Mouse (Mus musculus) hindbrain, embryonic 12.5 days (tissue): ENCODE data around the gene Por. TPM values are rescaled to one million over a fixed set of nuclear protein-coding genes. Genes with fewer than 3 reads are reported as not detected.

Experiments used
- ATAC-seq: fragments of 200-750 bp; cut with Nextera tagmentation; 2 replicates; pipeline ENCODE4 v1.8.0; 2017; ENCODE audit warnings: moderate TSS enrichment; ENCODE audit not compliant: low FRiP score
- H3K27ac ChIP-seq: fragments of 300-500 bp; sonication (generic); 2 replicates; pipeline ENCODE4 v1.5.1; 2016; ENCODE audit warnings: mild to moderate bottlenecking
- H3K27me3 ChIP-seq: fragments of 300-500 bp; sonication (generic); 2 replicates; pipeline ENCODE4 v1.6.1; 2016; ENCODE audit warnings: mild to moderate bottlenecking
- H3K36me3 ChIP-seq: fragments of 300-500 bp; sonication (generic); 2 replicates; pipeline ENCODE4 v1.6.1; 2016; ENCODE audit warnings: mild to moderate bottlenecking
- H3K4me1 ChIP-seq: fragments of 300-500 bp; sonication (generic); 2 replicates; pipeline ENCODE4 v1.6.1; 2016
- H3K4me2 ChIP-seq: fragments of 300-500 bp; sonication (generic); replicated peaks from 2 replicates; pipeline ENCODE4 v1.6.1; 2016; ENCODE audit warnings: mild to moderate bottlenecking
- H3K4me3 ChIP-seq: fragments of 300-500 bp; sonication (generic); 2 replicates; pipeline ENCODE4 v1.5.1; 2016; ENCODE audit warnings: mild to moderate bottlenecking
- H3K9ac ChIP-seq: fragments of 300-500 bp; sonication (generic); 2 replicates; pipeline ENCODE4 v1.6.1; 2016; ENCODE audit warnings: mild to moderate bottlenecking, moderate library complexity
- H3K9me3 ChIP-seq: fragments of 300-500 bp; sonication (generic); replicated peaks from 2 replicates; pipeline ENCODE4 v1.6.1; 2016; ENCODE audit warnings: mild to moderate bottlenecking
- WGBS: fragments of 180-500 bp; shearing (Covaris S2); methylation state at CpG from one replicate; pipeline ENCODE4 v1.1.7; 2016; 5-methylcytosine and 5-hydroxymethylcytosine counted together
- polyA plus RNA-seq: library from polyadenylated mRNA; unstranded; fragments of >200 nt; fragmentation: Nextera tagmentation; extraction: Ambion mirVana; gene quantifications from 2 replicates; pipeline ENCODE4 v1.2.1, GENCODE M21; 2016

Gene Por
- polyA plus RNA-seq, 1 experiment from 2014 or later = 119 TPM

DNA sequence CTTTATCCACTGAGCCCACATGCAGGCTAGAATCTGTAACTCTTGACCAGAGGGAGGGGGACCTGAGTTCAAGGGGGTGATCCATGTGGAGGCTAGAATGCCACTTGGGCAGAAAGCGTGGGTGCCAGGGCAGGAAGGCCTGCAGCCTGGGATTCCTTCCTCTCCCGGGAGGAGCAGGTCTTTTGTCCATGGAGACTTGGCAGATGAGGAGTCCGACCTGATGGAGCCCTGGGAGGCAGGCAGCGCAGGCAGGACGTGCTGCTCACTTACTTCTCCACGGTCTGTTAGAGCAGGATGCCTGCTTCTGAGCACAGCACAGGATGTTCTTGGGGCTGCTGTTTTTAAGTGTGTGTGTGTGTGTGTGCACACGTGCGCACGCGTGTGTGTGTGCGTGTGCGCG lies 37.2 kb downstream of the Por start:
- Histone ChIP-seq H3K4me1 (no peaks in the 10 kb centered on the region), H3K36me3 (peaks cover 28% of the 10 kb centered on the region), H3K4me2 (no peak overlapping the region), H3K27me3 (no peaks in the 10 kb centered on the region), H3K4me3 (no peak overlapping the region), H3K9me3 (peaks cover 5% of the 10 kb centered on the region; the same call in 1 of the 2 replicates), H3K27ac (no peak overlapping the region), H3K9ac (no peak overlapping the region)
- no peak for ATAC-seq
- WGBS = 93% methylated on average over 13 of the region's 13 CpGs

- Histone ChIP-seq H3K27me3 (no peaks in the 10 kb centered on the region), H3K4me1 (peaks cover 5% of the 10 kb centered on the region; the same call in 1 of the 2 replicates), H3K4me2 (no peak overlapping the region), H3K36me3 (peaks cover 27% of the 10 kb centered on the region), H3K4me3 (no peak overlapping the region), H3K27ac (peak overlapping the region; percentile 52; the same call in 1 of the 2 replicates), H3K9me3 (peaks cover 5% of the 10 kb centered on the region; the same call in 1 of the 2 replicates), H3K9ac (no peak overlapping the region)
- 64% methylated on average over 1 of the region's 1 CpGs for WGBS
- no peak for ATAC-seq
These were observed 38.0 kb downstream of the Por start for GRCm38 (mm10) chr5:135707855-135708254.

GRCm38 (mm10) chr5:135709716-135710115 lies 39.9 kb downstream of the Por start:
- ATAC-seq = no peak
- 97% methylated on average over 5 of the region's 5 CpGs for WGBS

DNA sequence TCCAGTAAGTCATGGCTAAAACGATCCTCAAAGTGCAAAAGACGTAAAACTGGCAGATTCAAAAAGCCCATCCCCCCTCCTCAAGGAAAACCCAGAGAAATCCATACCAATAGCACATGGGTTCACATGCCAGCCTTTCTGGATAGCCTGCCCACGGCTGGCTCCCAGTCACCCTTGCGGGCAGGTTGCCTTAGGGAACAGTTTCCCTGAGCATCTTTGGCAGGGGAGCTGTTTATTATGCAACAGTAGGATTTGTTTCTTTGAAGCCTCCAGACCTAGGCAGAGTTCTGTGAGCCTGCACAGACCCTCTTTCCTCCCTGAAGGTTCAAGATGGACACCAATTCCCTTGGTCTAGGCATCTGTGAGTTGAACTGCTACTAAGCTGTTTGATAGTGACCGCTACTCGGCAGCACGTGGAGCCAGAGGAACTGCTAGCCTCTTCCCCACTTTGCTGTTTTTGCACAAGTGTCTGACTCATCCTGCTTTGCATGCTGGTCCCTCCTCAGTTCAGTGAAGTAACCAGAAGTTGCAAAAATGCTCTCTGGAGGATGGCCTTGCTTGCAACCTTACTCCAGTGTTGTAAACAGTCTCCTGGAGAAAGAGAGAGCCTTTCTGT lies 40.9 kb downstream of the Por start:
- Histone ChIP-seq H3K4me3 (no peak overlapping the region), H3K9me3 (peaks cover 5% of the 10 kb centered on the region; the same call in 1 of the 2 replicates), H3K36me3 (peaks cover 21% of the 10 kb centered on the region), H3K9ac (no peak overlapping the region), H3K27me3 (no peaks in the 10 kb centered on the region), H3K4me1 (peaks cover 17% of the 10 kb centered on the region), H3K27ac (no peak overlapping the region), H3K4me2 (no peak overlapping the region)
- WGBS = 90% methylated on average over 7 of the region's 7 CpGs
- no peak for ATAC-seq

More at GRCm38 (mm10) chr5:135709716-135710115, 39.9 kb downstream of the Por start:
- no peak overlapping the region for H3K4me2 ChIP-seq
- H3K4me3 ChIP-seq = no peak overlapping the region
- H3K36me3 ChIP-seq = peaks cover 21% of the 10 kb centered on the region
- H3K9me3 ChIP-seq = peaks cover 5% of the 10 kb centered on the region; the same call in 1 of the 2 replicates
- no peak overlapping the region for H3K27ac ChIP-seq
- no peak overlapping the region for H3K9ac ChIP-seq
- no peaks in the 10 kb centered on the region for H3K27me3 ChIP-seq
- H3K4me1 ChIP-seq = peaks cover 17% of the 10 kb centered on the region

- ATAC-seq = no peak
- WGBS = 92% methylated on average over 13 of the region's 13 CpGs
- no peak overlapping the region for H3K4me3 ChIP-seq
- no peak overlapping the region for H3K4me2 ChIP-seq
- H3K27me3 ChIP-seq = no peaks in the 10 kb centered on the region
- H3K9ac ChIP-seq = no peak overlapping the region
- H3K9me3 ChIP-seq = peaks cover 5% of the 10 kb centered on the region; the same call in 1 of the 2 replicates
- peaks cover 30% of the 10 kb centered on the region for H3K36me3 ChIP-seq
- no peak overlapping the region for H3K27ac ChIP-seq
- H3K4me1 ChIP-seq = peaks cover 17% of the 10 kb centered on the region
These were observed 41.9 kb downstream of the Por start for GRCm38 (mm10) chr5:135711582-135712355.

DNA sequence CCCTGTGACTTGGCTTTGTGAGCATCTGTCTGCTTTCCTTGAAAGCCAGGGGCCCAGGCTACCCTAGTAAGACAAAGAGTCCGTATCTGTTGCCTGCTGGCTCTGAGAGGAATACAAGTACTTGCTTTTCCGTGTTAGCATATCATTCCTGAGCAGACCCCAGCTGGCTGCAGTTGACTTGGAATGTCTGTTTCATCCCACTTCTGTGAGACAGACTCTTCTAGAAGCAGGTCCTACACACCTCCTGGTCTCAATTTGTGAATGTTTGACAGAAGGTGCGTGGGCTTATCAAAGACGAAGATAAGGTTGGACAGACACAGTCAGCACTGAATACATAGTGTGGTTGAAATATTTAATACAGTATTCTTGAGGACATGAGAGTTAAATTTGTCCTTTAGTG lies 43.0 kb downstream of the Por start:
- no peaks in the 10 kb centered on the region for H3K27me3 ChIP-seq
- no peak overlapping the region for H3K4me2 ChIP-seq
- peaks cover 29% of the 10 kb centered on the region for H3K36me3 ChIP-seq
- H3K4me3 ChIP-seq = no peak overlapping the region
- ATAC-seq = no peak
- H3K9ac ChIP-seq = no peak overlapping the region
- H3K9me3 ChIP-seq = peaks cover 5% of the 10 kb centered on the region; the same call in 1 of the 2 replicates
- no peak overlapping the region for H3K27ac ChIP-seq
- WGBS = 57% methylated on average over 4 of the region's 4 CpGs
- H3K4me1 ChIP-seq = peaks cover 17% of the 10 kb centered on the region

GRCm38 (mm10) chr5:135713441-135714218 lies 43.8 kb downstream of the Por start:
- Histone ChIP-seq H3K4me2 (no peak overlapping the region), H3K9me3 (peaks cover 5% of the 10 kb centered on the region; the same call in 1 of the 2 replicates), H3K27me3 (no peaks in the 10 kb centered on the region), H3K27ac (peak overlapping the region; percentile 42), H3K36me3 (peaks cover 34% of the 10 kb centered on the region), H3K4me3 (no peak overlapping the region), H3K9ac (no peak overlapping the region), H3K4me1 (peaks cover 17% of the 10 kb centered on the region)
- WGBS = 57% methylated on average over 16 of the region's 16 CpGs
- no peak for ATAC-seq

- Histone ChIP-seq H3K27me3 (no peaks in the 10 kb centered on the region), H3K36me3 (peaks cover 32% of the 10 kb centered on the region), H3K9ac (no peak overlapping the region), H3K4me3 (no peak overlapping the region), H3K9me3 (no peaks in the 10 kb centered on the region), H3K4me1 (peaks cover 17% of the 10 kb centered on the region), H3K27ac (no peak overlapping the region), H3K4me2 (no peak overlapping the region)
- 58% methylated on average over 10 of the region's 10 CpGs for WGBS
- no peak for ATAC-seq
These were observed 45.8 kb downstream of the Por start for GRCm38 (mm10) chr5:135715624-135716023.

GRCm38 (mm10) chr5:135719586-135720120 lies 49.8 kb downstream of the Por start:
- Histone ChIP-seq H3K9ac (no peak overlapping the region), H3K4me1 (peaks cover 19% of the 10 kb centered on the region), H3K4me3 (no peak overlapping the region), H3K9me3 (no peaks in the 10 kb centered on the region), H3K27me3 (no peaks in the 10 kb centered on the region), H3K4me2 (no peak overlapping the region), H3K27ac (no peak overlapping the region), H3K36me3 (peaks cover 32% of the 10 kb centered on the region)
- WGBS = 86% methylated on average over 10 of the region's 10 CpGs
- ATAC-seq = no peak

DNA sequence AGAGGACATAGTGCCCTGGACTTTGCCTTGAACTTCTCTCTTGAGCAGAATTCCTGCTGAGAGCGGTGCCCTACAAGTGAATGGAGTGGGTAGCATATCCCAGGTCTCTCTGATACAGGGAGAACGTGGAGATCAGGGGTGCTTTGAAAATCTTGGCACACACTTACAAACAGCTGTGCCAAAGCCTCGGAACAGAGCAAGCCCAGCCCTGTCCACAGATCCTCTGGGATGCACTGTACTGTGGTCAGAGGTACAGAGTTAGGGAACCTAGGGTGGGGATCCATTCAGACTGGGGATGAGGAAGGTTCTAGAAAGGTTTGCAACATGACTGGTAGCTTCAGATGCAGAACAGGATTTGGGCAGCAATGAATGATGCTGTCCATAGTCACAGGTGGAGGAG lies 50.3 kb downstream of the Por start:
- Histone ChIP-seq H3K27ac (no peak overlapping the region), H3K9ac (no peak overlapping the region)

GRCm38 (mm10) chr5:135721076-135721475 lies 51.2 kb downstream of the Por start:
- Histone ChIP-seq H3K9me3 (no peaks in the 10 kb centered on the region), H3K27ac (no peak overlapping the region), H3K4me3 (no peak overlapping the region), H3K4me2 (no peak overlapping the region), H3K36me3 (peaks cover 29% of the 10 kb centered on the region), H3K9ac (no peak overlapping the region), H3K4me1 (peaks cover 33% of the 10 kb centered on the region), H3K27me3 (no peaks in the 10 kb centered on the region)
- no peak for ATAC-seq
- 91% methylated on average over 8 of the region's 8 CpGs for WGBS

More for the DNA sequence above, 50.3 kb downstream of the Por start:
- Histone ChIP-seq H3K4me2 (no peak overlapping the region), H3K36me3 (peaks cover 32% of the 10 kb centered on the region), H3K27me3 (no peaks in the 10 kb centered on the region), H3K4me1 (peaks cover 23% of the 10 kb centered on the region), H3K9me3 (no peaks in the 10 kb centered on the region), H3K4me3 (no peak overlapping the region)
- ATAC-seq = no peak
- 96% methylated on average over 3 of the region's 3 CpGs for WGBS

DNA sequence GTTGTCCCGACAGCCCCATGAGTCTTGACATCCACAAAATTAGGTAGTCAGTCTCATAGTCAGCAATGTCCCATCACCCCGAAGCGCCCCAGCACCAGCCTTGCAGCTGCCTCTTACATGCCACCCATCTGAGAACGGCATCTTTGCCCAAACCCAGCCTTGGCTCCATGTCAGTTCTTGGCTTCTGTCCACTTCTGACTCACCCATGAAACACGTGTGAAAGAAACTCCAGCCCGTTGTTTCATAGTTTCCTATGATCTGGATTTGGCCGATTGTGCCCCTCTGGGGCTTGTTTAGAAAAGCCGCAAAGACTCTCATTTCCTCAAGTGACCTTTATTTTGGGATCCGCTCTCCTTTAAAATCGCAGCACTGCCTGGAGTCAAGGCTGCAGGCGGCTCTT lies 52.3 kb downstream of the Por start:
- no peaks in the 10 kb centered on the region for H3K9me3 ChIP-seq
- H3K9ac ChIP-seq = no peak overlapping the region
- H3K4me1 ChIP-seq = peaks cover 43% of the 10 kb centered on the region
- H3K36me3 ChIP-seq = peaks cover 18% of the 10 kb centered on the region
- WGBS = 91% methylated on average over 11 of the region's 11 CpGs
- ATAC-seq = no peak
- no peaks in the 10 kb centered on the region for H3K27me3 ChIP-seq
- no peak overlapping the region for H3K4me3 ChIP-seq
- H3K27ac ChIP-seq = no peak overlapping the region
- H3K4me2 ChIP-seq = no peak overlapping the region
